Mouse (Mus musculus) stomach, embryonic 14.5 days (tissue): ENCODE measurements around the gene Cxcr2. TPM values are rescaled to one million over a fixed set of nuclear protein-coding genes. Genes with fewer than 3 reads are reported as not detected.

Experiments
- ATAC-seq: fragments of 200-750 bp; cut with Nextera tagmentation; 2 replicates; pipeline ENCODE4 v1.8.0; 2017; ENCODE audit warnings: low read depth, moderate TSS enrichment; ENCODE audit not compliant: insufficient number of reproducible peaks, insufficient read depth, low FRiP score
- H3K27ac ChIP-seq: fragments of 300-500 bp; sonication (generic); 2 replicates; pipeline ENCODE4 v1.5.1; 2014; ENCODE audit warnings: mild to moderate bottlenecking, low read length, moderate library complexity, mixed read lengths
- H3K27me3 ChIP-seq: fragments of 300-500 bp; sonication (generic); 2 replicates; pipeline ENCODE4 v1.6.1; 2014; ENCODE audit warnings: low read length, control low read depth, mixed read lengths; ENCODE audit not compliant: control insufficient read depth, insufficient read depth
- H3K36me3 ChIP-seq: fragments of 300-500 bp; sonication (generic); 2 replicates; pipeline ENCODE4 v1.6.1; 2014; ENCODE audit warnings: mild to moderate bottlenecking, control low read depth, low read length, moderate library complexity, mixed read lengths; ENCODE audit not compliant: control insufficient read depth, insufficient read depth
- H3K4me1 ChIP-seq: fragments of 300-500 bp; sonication (generic); 2 replicates; pipeline ENCODE4 v1.6.1; 2014; ENCODE audit warnings: low read length, control low read depth, mixed read lengths; ENCODE audit not compliant: control insufficient read depth, insufficient read depth
- H3K4me2 ChIP-seq: fragments of 300-500 bp; sonication (generic); replicated peaks from 2 replicates; pipeline ENCODE4 v1.6.1; 2014; ENCODE audit warnings: low read depth, low read length, control low read depth
- H3K4me3 ChIP-seq: fragments of 300-500 bp; sonication (generic); 2 replicates; pipeline ENCODE4 v1.5.1; 2014; ENCODE audit warnings: low read depth, low read length, control low read depth
- H3K9ac ChIP-seq: fragments of 300-500 bp; sonication (generic); replicated peaks from 2 replicates; pipeline ENCODE4 v1.6.1; 2014; ENCODE audit warnings: low read depth, mild to moderate bottlenecking, control low read depth, low read length, moderate library complexity, mixed read lengths
- H3K9me3 ChIP-seq: fragments of 300-500 bp; sonication (generic); 2 replicates; pipeline ENCODE4 v1.6.1; 2016; ENCODE audit warnings: low read depth, low read length, control low read depth; ENCODE audit not compliant: control insufficient read depth
- WGBS: fragments of 180-500 bp; shearing (Covaris S2); extraction: QIAGEN DNeasy Blood & Tissue Kit; methylation state at CpG from one replicate; pipeline ENCODE4 v1.1.7; 2014; 5-methylcytosine and 5-hydroxymethylcytosine counted together
- polyA plus RNA-seq: library from polyadenylated mRNA; unstranded; fragments of >200 nt; fragmentation: Nextera tagmentation; extraction: Ambion mirVana; gene quantifications from 2 replicates; pipeline ENCODE4 v1.2.1, GENCODE M21; 2014

Cxcr2 gene
- polyA plus RNA-seq = 0.07 and 0.32 TPM in 2 replicates

DNA sequence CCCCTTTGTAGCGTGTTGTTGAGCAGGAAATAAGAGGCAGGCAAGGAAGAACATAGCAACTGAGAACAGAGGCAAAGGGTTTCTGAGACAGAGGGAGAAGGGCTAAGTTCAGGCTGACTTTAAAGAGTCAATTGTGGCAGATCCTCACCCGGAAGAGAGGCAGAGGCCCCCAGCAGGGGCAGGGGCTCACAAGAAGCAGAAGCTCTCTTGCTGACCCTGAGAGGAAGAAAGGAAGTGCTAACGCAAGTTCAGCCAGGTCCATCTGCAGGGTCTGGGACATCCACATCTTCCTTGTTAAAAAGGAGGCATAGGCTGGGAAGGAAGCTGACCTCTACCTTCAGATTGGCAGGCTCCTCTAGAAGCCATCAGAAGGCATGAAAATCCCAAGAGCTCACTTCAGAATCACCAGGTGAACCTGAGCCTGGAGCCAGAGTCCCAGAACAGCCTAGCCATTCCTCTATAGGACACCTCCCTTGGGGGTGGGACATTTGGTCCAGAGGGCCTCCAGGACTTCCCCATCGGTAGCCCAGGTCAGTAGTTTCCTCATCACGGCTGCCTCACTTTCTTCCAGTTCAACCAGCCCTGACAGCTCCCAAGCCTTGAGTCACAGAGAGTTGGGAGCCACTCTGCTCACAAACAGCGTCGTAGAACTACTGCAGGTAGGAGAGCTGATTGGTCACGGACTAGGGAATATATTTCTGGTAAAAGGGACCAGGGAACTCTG lies at the start of gene Cxcr2:
TSS of gene Cxcr2 (plus strand) at position 529 of the 724 bp plus-strand sequence.
- no peak within 1 kb of the TSS for H3K4me2 ChIP-seq
- no peak within 1 kb of the TSS for H3K4me3 ChIP-seq
- no peaks in the 10 kb centered on the region for H3K36me3 ChIP-seq
- no peaks in the 10 kb centered on the region for H3K9me3 ChIP-seq
- no peak within 1 kb of the TSS for H3K27ac ChIP-seq
- no peaks in the 10 kb centered on the region for H3K27me3 ChIP-seq
- H3K9ac ChIP-seq = no peak within 1 kb of the TSS
- ATAC-seq = no peak
- H3K4me1 ChIP-seq = 0 out of 2 replicates have a peak, but pooled peaks cover 3% of the 10 kb centered on the region
- 64% methylated on average over 8 of the region's 8 CpGs for WGBS

DNA sequence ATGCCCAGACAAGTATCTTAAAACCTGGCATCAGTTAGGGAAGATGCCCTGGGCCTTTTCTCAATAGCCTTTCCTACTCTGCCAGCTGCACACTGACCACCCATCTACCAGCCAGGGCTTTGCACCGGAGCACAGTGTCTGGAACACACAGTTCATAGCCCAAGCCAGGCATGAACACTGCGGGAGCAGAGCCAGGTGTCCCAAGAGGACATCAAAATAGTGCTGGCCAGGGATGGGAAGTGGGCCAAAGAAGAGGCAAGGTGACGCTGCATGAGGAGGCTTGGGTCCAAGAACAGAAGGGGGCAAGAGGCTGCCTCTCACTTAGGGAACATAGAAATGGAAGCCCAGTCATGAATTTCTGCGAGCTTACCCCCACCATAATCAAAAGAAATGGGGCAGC lies 48.1 kb upstream of the Cxcr2 start:
- no peak for ATAC-seq
- Histone ChIP-seq H3K27ac (no peak overlapping the region), H3K4me3 (no peak overlapping the region), H3K9me3 (no peaks in the 10 kb centered on the region), H3K4me1 (peaks cover 14% of the 10 kb centered on the region), H3K9ac (no peak overlapping the region), H3K27me3 (no peaks in the 10 kb centered on the region), H3K4me2 (no peak overlapping the region), H3K36me3 (no peaks in the 10 kb centered on the region)
- 87% methylated on average over 4 of the region's 4 CpGs for WGBS

DNA sequence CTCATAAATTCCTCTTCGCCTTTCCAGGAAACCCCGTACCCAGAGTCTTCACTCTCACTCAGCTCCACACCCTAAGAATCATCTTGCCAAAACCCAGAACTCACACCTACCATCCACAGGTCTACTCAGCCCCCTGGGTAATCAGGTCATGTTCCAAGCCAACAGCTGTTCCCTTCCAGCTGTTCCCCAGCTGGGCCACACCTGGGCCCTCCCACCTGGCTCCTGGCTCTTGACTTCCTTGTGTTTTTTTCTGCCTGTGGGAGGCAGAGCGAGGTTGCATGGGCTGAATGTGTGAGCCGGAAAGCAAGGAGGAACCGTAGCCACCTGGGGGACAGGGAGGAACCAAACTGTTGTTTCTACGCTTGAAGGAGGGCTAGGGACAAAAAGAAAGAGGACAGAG lies 47.6 kb upstream of the Cxcr2 start:
- no peak for ATAC-seq
- Histone ChIP-seq H3K4me1 (peaks cover 18% of the 10 kb centered on the region), H3K27ac (no peak overlapping the region), H3K9ac (no peak overlapping the region), H3K27me3 (no peaks in the 10 kb centered on the region), H3K9me3 (no peaks in the 10 kb centered on the region), H3K4me3 (no peak overlapping the region), H3K4me2 (no peak overlapping the region), H3K36me3 (no peaks in the 10 kb centered on the region)
- WGBS = 56% methylated on average over 6 of the region's 6 CpGs

DNA sequence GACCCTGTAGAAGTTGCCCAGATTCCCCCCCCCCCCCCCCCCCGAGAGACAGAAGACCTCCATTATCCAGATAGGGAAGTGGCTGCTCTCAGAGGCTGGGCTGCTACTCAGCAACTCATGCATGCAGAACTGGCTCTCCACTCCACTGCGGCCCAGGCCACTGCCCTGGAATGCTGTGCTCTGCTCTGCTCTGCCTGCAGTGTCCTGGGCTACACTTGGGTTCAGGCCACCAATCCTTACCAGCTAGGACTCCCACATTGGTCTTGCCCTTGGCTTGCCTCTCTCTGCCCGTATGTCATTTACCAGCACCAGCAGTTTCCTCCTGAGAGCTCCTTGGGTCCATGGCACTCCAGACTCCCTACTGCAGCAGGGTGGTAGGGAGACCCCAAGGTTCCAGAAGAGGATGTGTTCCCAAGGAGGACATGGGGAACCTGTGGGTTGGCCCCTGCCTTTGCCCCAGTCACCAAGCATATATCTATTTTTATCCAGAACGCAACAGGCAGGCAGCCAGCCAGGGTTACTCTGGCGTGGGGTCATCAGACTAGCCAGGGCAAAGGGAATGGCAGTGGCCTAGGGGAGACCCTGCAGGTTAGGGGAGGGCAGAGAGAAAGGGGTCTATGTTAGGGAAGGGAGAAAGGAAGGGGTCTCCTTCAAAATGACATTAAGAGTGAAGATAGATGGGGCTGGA lies 45.7 kb upstream of the Cxcr2 start:
- peaks cover 25% of the 10 kb centered on the region for H3K4me1 ChIP-seq
- H3K27me3 ChIP-seq = no peaks in the 10 kb centered on the region
- no peak overlapping the region for H3K4me2 ChIP-seq
- no peak overlapping the region for H3K4me3 ChIP-seq
- no peak overlapping the region for H3K9ac ChIP-seq
- H3K27ac ChIP-seq = no peak overlapping the region
- H3K9me3 ChIP-seq = no peaks in the 10 kb centered on the region
- WGBS = 74% methylated on average over 4 of the region's 5 CpGs
- H3K36me3 ChIP-seq = no peaks in the 10 kb centered on the region
- no peak for ATAC-seq

DNA sequence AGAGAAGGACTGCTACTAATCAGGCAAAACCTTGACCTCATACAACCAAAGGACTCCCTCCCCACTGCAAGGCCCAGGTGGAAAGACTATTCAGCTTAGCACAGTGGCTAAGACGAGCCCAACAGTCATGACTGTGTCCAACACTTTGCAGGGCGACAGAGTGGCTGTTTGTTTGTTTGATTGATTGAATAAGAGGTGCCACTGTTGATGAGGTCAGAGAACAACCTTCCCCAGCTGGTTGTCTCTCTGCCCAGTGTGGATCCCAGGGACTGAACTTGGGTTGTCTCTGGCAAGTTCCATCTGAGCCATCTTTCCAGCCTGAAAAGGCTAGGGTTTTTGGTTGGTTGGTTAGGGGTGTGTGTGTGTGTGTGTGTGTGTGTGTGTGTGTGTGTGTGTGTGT lies 44.1 kb upstream of the Cxcr2 start:
- ATAC-seq = no peak
- Histone ChIP-seq H3K27me3 (no peaks in the 10 kb centered on the region), H3K36me3 (no peaks in the 10 kb centered on the region), H3K9ac (no peak overlapping the region), H3K4me3 (no peak overlapping the region), H3K4me1 (peaks cover 11% of the 10 kb centered on the region), H3K9me3 (no peaks in the 10 kb centered on the region), H3K27ac (no peak overlapping the region), H3K4me2 (no peak overlapping the region)
- 46% methylated on average over 2 of the region's 2 CpGs for WGBS

DNA sequence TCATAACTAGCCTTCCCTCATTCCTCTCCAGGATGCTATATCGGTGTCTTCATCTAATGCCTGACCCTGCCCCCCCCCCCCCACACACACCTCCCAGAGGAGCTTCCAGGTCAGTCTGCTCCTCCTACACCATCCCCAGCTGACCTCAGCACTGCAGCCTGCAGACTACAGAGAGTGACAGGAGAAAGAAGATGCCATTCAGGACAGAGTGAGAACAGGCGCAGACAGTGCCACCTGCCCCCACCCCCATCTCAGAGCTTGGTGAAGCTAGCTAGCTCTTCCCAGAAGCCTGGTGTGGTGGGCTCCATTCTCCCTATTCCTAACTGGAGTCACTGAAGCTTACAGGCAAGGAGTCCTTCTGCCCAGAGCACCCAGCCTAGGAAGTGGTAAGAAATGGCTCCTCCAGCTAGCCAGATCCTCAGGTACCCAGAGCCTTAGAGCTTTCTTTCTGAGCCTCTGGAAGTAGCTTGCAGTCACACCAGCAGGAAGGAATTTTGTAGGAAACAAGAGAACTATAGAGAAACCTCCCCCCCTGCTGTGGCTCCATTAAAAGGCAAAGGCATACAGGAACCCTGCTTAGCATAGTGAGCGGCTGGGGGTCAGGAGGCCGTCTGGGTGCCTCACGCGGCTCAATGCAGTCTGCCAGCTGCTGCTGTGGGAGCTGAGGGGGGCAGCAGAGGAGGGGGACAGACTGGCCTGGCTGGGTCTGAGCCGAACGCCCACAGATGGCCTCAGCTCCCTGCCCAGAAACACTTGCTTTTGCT lies 42.7 kb upstream of the Cxcr2 start:
- Histone ChIP-seq H3K9me3 (no peaks in the 10 kb centered on the region), H3K9ac (no peak overlapping the region), H3K36me3 (no peaks in the 10 kb centered on the region), H3K27me3 (no peaks in the 10 kb centered on the region), H3K4me1 (peaks cover 11% of the 10 kb centered on the region), H3K4me2 (0 out of 2 replicates have a peak overlapping the region, but pooled peaks have one; percentile 3), H3K27ac (0 out of 2 replicates have a peak overlapping the region, but pooled peaks have one; percentile 6), H3K4me3 (no peak overlapping the region)
- ATAC-seq = no peak; the same call in 1 of the 2 replicates
- WGBS = 25% methylated on average over 8 of the region's 8 CpGs

DNA sequence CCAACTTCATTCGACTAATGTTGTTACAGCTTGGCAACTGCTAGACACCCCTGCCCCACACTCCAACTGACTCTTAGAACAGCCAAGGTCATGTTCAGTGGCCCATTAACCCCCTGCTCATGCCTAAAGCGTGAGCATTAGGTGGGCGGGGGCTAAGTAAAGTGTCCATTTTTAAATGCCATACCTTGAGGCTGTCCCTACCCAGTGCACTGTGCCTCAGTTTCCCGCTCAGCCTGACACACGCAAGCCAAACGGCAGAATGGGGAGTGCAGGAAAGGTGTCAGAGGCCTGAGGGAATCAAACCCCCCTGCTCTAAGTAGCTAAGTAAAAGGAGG lies 42.1 kb upstream of the Cxcr2 start:
- Histone ChIP-seq H3K27me3 (no peaks in the 10 kb centered on the region), H3K4me2 (0 out of 2 replicates have a peak overlapping the region, but pooled peaks have one; percentile 3), H3K4me1 (peaks cover 11% of the 10 kb centered on the region), H3K9ac (no peak overlapping the region), H3K4me3 (no peak overlapping the region), H3K27ac (no peak overlapping the region), H3K9me3 (no peaks in the 10 kb centered on the region), H3K36me3 (no peaks in the 10 kb centered on the region)
- WGBS = 45% methylated on average over 6 of the region's 6 CpGs
- 0 out of 2 replicates have a peak, but pooled peaks have one; percentile 42 for ATAC-seq

DNA sequence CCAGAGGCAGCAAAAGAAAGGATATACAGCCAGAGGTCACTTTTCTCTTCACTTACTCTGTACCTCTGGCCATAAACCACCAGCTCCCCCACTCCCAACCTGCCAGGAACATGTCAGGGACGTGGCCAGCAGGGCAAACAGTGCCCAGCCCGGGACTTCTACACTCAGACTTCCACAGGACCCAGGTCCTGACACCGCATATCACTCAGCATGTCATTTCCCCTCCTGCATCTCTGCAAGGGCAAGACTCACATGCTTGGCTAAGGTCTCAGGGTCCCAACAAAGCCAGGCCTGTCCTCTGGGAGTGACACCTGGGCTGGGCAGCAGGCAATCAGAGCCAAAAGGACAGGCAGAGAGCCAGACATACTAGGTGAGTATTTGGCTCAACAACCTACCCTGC lies 40.7 kb upstream of the Cxcr2 start:
- Histone ChIP-seq H3K4me1 (peaks cover 11% of the 10 kb centered on the region), H3K4me2 (no peak overlapping the region), H3K9ac (no peak overlapping the region), H3K9me3 (no peaks in the 10 kb centered on the region), H3K4me3 (no peak overlapping the region), H3K27ac (no peak overlapping the region), H3K27me3 (no peaks in the 10 kb centered on the region), H3K36me3 (no peaks in the 10 kb centered on the region)
- WGBS = 40% methylated on average over 3 of the region's 3 CpGs
- no peak for ATAC-seq
